Mouse (Mus musculus): ENCODE data around the gene Thap4. TPM values are rescaled to one million over a fixed set of nuclear protein-coding genes. Genes with fewer than 3 reads are reported as not detected.

Thap4 gene
- 57.2 and 81.4 TPM in 2 replicates for total RNA-seq (2014; rRNA removed; ENCODE audit: low replicate concordance)
- 53.9 and 56.7 TPM in 2 replicates for polyA plus RNA-seq (2015; fragmentation: Nextera tagmentation; extraction: Ambion mirVana)

DNA sequence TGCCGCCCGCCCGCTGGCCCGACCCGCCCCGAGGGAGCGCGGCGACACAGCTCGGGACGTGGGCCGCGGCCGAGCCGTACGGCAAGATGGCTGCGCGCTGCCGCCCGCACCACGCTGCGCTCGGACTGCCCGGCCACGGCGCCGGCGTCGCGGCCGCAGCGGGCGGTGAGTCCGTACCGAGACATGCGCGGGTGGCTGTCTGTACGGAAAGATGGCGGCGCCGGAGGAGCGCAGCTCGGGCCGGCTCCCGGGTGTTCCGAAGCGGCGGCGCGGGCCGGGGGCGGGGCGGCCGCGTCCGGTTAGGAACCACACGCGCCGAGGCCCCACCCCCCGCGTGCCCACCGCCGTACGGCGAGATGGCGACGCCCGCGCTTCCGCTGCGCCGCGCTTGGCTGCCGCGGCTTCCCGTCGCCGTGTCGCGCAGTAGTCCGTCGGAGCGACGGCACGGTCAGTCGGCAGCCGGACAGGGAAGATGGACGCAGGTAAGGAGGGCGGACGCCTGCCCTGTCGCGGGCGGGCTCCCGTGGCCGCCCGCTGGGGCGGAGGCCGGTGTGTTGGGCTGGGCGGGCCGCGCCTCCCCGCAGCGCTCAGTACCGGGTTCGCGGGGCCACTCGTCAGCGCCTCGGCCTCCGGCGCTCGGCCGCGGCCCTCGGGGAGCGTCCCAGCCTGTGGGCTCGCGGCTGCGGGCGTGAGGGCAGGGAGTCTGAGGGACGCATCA is at the start of gene Thap4:
Gene Thap4 (minus strand): TSS at position 292 of the 718 bp plus-strand sequence.
- peak; percentile 88 for DNase-seq (ENCODE audit: low spot score)
- Histone ChIP-seq H3K4me3 (ENCODE audit: low read depth, low read length) (peak within 1 kb of the TSS; percentile 94), H3K36me3 (replicated peaks; ENCODE audit: control insufficient read depth, insufficient read depth, low read length) (peaks cover 10% of the 10 kb centered on the region), H3K27ac (ENCODE audit: low read depth) (peak within 1 kb of the TSS; percentile 87), H3K4me2 (ENCODE audit: low read depth, low read length) (peak within 1 kb of the TSS; percentile 67), H3K9me3 (replicated peaks; ENCODE audit: control insufficient read depth, low read length) (no peaks in the 10 kb centered on the region), H3K27me3 (ENCODE audit: control insufficient read depth, insufficient read depth, low read length) (no peaks in the 10 kb centered on the region), H3K9ac (replicated peaks; ENCODE audit: low read depth, low read length) (peak within 1 kb of the TSS; percentile 80), H3K4me1 (ENCODE audit: control insufficient read depth, insufficient read depth) (peaks cover 12% of the 10 kb centered on the region; the same call in 1 of the 2 replicates)
- ATAC-seq (ENCODE audit: insufficient read depth, low read depth) = peak; percentile 92
- under 1% methylated on average over 100 of the region's 121 CpGs for WGBS
- TF ChIP-seq CTCF (IDR thresholded peaks at IDR 0.05; ENCODE audit: low read depth) (no peak), EP300 (IDR thresholded peaks at IDR 0.05; ENCODE audit: low read depth) (no peak)

DNA sequence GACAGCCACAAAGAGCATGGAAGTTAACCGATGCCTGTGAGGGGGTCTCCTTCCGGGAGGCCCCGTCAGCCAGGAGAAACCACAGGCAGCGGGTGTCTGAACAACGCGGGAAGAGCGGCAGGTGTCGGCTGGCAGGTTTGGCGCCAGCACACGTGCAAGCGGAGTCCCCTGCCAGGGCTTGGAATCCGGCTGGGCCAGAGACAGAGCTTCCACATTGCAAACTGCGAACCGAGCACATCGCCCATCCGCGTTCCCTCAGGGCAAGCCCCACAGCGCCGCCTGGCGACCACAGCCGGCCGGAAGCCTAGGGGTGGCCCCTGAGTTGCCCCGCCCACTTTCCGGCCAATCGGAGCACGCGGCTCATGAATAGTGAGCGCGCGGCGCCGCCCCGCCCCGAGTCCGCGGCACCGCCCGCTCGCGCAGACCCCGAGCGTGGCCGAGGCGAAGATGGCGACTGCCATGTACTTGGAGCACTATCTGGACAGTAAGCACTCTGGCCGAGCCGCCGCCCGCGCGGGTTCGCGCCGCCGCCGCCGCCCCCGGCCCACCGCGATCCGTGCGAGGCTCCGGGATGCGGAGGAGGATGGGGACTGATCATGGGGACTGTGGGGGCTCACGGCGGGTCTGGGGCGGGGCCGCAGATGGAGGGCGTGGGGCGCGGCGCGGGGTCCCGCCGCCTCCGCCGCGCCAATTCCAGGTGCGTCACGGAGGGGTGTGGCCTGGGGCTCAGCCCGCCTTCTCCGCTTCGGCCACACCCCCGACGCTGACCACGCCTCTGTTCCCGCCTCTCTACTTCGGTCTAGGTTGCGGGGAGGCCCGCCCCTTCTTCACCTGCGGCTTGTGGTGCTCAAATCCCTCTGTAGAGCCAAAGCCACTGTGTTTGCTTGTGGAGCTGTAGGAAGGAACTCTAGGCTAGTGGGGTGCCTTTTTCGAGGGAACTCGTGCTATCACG is 49.2 kb upstream of the Thap4 start, which contains the start of gene Ing5:
Gene Ing5 (plus strand): TSS at position 410 of the 952 bp plus-strand sequence.
- TF ChIP-seq CTCF (IDR thresholded peaks at IDR 0.05; ENCODE audit: low read depth) (peak; percentile 97), EP300 (IDR thresholded peaks at IDR 0.05; ENCODE audit: low read depth) (peak; percentile 62; the same call in 1 of the 2 replicates)
- H3K27me3 ChIP-seq (ENCODE audit: control insufficient read depth, insufficient read depth, low read length) = no peaks in the 10 kb centered on the region
- H3K9me3 ChIP-seq (replicated peaks; ENCODE audit: control insufficient read depth, low read length) = no peaks in the 10 kb centered on the region
- under 1% methylated on average over 93 of the region's 94 CpGs for WGBS
- H3K9ac ChIP-seq (replicated peaks; ENCODE audit: low read depth, low read length) = peak within 1 kb of the TSS; percentile 94
- H3K4me3 ChIP-seq (ENCODE audit: low read depth, low read length) = peak within 1 kb of the TSS; percentile 97
- peaks cover 37% of the 10 kb centered on the region for H3K36me3 ChIP-seq (replicated peaks; ENCODE audit: control insufficient read depth, insufficient read depth, low read length)
- H3K4me1 ChIP-seq (ENCODE audit: control insufficient read depth, insufficient read depth) = peaks cover 27% of the 10 kb centered on the region
- ATAC-seq (ENCODE audit: insufficient read depth, low read depth) = peak; percentile 95
- peak within 1 kb of the TSS; percentile 91 for H3K4me2 ChIP-seq (ENCODE audit: low read depth, low read length)
- H3K27ac ChIP-seq (ENCODE audit: low read depth) = peak within 1 kb of the TSS; percentile 99
- peak; percentile 95 for DNase-seq (ENCODE audit: low spot score)

DNA sequence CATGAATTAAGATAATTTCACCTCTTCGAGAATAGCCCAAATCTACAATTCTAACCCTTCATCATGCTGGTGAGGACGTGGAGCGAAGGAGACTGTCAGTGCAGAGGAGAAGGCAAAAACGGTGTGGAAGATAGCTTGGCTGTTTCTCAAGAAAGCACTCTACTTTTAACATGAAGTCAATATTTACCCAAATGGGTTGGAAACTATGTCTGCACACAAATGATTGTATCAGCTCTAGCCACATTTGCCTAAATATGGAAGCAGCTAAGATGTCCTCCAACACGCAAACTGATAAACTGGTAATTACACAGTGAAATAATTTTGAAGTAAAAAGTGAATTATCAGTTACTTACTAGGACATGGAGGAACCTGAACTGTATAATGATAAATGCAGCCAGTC is 48.1 kb upstream of the Thap4 start:
- H3K9ac ChIP-seq (replicated peaks; ENCODE audit: low read depth, low read length) = no peak overlapping the region
- no peak for ATAC-seq (ENCODE audit: insufficient read depth, low read depth)
- no peak for TF ChIP-seq CTCF (IDR thresholded peaks at IDR 0.05; ENCODE audit: low read depth)
- no peak for TF ChIP-seq EP300 (IDR thresholded peaks at IDR 0.05; ENCODE audit: low read depth)
- peak overlapping the region; percentile 91; the same call in 1 of the 2 replicates for H3K4me2 ChIP-seq (ENCODE audit: low read depth, low read length)
- peaks cover 27% of the 10 kb centered on the region for H3K4me1 ChIP-seq (ENCODE audit: control insufficient read depth, insufficient read depth)
- no peak for DNase-seq (ENCODE audit: low spot score)
- H3K9me3 ChIP-seq (replicated peaks; ENCODE audit: control insufficient read depth, low read length) = no peaks in the 10 kb centered on the region
- WGBS = 83% methylated on average over 5 of the region's 5 CpGs
- H3K27me3 ChIP-seq (ENCODE audit: control insufficient read depth, insufficient read depth, low read length) = no peaks in the 10 kb centered on the region
- peak overlapping the region; percentile 97; the same call in 1 of the 2 replicates for H3K4me3 ChIP-seq (ENCODE audit: low read depth, low read length)
- H3K27ac ChIP-seq (ENCODE audit: low read depth) = no peak overlapping the region
- peaks cover 37% of the 10 kb centered on the region for H3K36me3 ChIP-seq (replicated peaks; ENCODE audit: control insufficient read depth, insufficient read depth, low read length)

DNA sequence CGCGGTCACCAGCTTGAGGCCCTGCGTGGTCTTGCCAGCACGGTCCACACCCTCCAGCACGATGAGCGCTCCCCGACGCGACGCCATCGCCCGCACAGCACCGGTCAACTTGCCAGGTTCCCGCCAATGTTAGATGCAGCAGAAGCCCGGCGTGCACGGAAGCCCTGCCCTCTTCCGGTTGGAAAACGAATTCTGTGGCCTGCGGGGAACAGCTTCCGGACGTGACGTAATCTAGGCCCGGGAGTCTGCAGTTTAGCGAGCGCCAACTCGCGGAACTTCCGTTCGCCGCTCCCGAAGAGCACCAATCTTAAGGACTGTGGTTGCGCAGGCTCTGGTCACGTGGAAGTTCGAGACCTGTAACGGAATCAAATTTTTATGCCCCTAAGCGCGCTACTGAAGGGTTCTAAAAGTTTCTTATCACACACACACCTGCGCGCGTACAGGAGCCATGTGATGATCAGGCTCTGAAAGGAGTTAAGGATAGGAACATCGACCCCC is 47.1 kb upstream of the Thap4 start, which contains the start of gene Dtymk:
Gene Dtymk (minus strand): TSS at position 194 of the 498 bp plus-strand sequence.
- no peaks in the 10 kb centered on the region for H3K9me3 ChIP-seq (replicated peaks; ENCODE audit: control insufficient read depth, low read length)
- H3K4me1 ChIP-seq (ENCODE audit: control insufficient read depth, insufficient read depth) = peaks cover 27% of the 10 kb centered on the region
- ATAC-seq (ENCODE audit: insufficient read depth, low read depth) (peak; percentile 54), DNase-seq (ENCODE audit: low spot score) (peak; percentile 97)
- peak; percentile 49 for TF ChIP-seq CTCF (IDR thresholded peaks at IDR 0.05; ENCODE audit: low read depth)
- TF ChIP-seq EP300 (IDR thresholded peaks at IDR 0.05; ENCODE audit: low read depth) = peak; percentile 68; the same call in 1 of the 2 replicates
- peak within 1 kb of the TSS; percentile 90 for H3K27ac ChIP-seq (ENCODE audit: low read depth)
- under 1% methylated on average over 42 of the region's 42 CpGs for WGBS
- no peaks in the 10 kb centered on the region for H3K27me3 ChIP-seq (ENCODE audit: control insufficient read depth, insufficient read depth, low read length)
- H3K36me3 ChIP-seq (replicated peaks; ENCODE audit: control insufficient read depth, insufficient read depth, low read length) = peaks cover 40% of the 10 kb centered on the region
- H3K4me2 ChIP-seq (ENCODE audit: low read depth, low read length) = peak within 1 kb of the TSS; percentile 91
- peak within 1 kb of the TSS; percentile 77 for H3K4me3 ChIP-seq (ENCODE audit: low read depth, low read length)
- peak within 1 kb of the TSS; percentile 72 for H3K9ac ChIP-seq (replicated peaks; ENCODE audit: low read depth, low read length)
